Mouse (Mus musculus) fat pad, adult 2 months (tissue): ENCODE data around the gene Oosp2.

Source experiments
- DNase-seq: peaks from one replicate; pipeline ENCODE4 v3.0.0-alpha.2; 2011; ENCODE audit warnings: low read depth, low spot score; ENCODE audit errors: extremely low read depth

Gene Oosp2

DNA sequence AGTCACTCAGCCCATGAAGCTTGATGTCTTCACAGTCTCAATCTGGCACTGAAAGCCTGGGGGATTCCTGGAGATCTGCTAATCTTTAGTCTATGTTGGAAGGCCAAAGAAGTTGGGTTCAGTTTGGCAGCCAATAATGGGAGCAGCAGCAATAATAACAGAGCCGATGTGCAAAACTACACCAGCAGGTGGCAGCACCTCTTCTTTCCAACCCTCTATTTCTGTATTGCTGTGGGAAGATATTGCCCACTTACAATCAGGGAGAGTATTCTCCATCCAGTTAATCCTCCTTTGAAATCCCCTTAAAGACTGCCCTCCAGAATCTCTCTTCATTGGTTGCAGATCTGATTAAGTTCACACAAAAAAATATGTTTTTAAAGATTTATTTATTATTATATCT lies 52.2 kb downstream of the Oosp2 start:
- no peak for DNase-seq

DNA sequence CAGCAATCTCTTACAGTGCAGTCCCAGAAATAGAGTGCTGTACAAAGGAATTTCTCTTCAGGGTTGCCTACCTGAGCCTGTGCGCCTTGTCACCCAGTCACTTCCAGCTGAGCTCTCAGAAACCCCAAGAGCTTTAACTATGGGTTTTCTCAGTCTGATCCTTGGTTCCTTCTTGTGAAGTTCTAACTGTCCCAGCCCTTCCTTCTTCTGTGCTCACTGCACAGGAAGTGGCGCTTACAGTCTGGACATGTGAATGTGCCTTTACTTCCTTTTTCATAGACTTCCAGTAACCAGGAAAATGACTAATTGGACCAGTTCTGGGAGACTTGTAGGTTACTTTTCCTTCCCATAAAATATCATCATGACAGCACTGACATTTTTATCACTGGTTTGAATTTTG lies 55.8 kb downstream of the Oosp2 start, which contains the start of gene Ms4a6d:
Gene Ms4a6d (minus strand): TSS at position 247 of the 400 bp plus-strand sequence.
- DNase-seq: no peak

DNA sequence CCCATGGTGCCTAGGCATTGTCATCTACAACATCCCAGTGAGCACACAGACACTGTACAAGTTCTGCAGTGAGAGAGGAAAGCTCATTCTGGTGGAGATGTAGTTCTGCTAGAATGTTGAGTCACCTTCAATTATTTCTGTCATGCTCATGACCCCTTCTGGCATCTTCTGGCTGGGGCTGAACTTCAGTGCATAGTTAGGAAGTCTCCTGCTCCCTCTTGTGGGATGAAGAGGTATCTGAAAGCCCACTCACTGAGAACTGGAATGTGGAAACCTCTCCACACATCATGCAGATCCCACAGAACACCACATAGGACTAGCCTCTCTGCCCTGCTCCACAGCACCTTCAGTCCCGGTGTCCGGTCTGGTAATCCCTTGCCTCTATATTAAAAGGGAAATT lies 58.3 kb downstream of the Oosp2 start:
- DNase-seq: no peak

- DNase-seq: no peak
Measured at GRCm38 (mm10) chr19:11601349-11601748, 59.0 kb downstream of the Oosp2 start.
